Mouse (Mus musculus): ENCODE data around the gene Rai1. TPM values are rescaled to one million over a fixed set of nuclear protein-coding genes. Genes with fewer than 3 reads are reported as not detected.

Gene Rai1
- 46.9 and 62.9 TPM in 2 replicates for polyA plus RNA-seq (2012; ENCODE audit: insufficient read depth, low replicate concordance)

DNA sequence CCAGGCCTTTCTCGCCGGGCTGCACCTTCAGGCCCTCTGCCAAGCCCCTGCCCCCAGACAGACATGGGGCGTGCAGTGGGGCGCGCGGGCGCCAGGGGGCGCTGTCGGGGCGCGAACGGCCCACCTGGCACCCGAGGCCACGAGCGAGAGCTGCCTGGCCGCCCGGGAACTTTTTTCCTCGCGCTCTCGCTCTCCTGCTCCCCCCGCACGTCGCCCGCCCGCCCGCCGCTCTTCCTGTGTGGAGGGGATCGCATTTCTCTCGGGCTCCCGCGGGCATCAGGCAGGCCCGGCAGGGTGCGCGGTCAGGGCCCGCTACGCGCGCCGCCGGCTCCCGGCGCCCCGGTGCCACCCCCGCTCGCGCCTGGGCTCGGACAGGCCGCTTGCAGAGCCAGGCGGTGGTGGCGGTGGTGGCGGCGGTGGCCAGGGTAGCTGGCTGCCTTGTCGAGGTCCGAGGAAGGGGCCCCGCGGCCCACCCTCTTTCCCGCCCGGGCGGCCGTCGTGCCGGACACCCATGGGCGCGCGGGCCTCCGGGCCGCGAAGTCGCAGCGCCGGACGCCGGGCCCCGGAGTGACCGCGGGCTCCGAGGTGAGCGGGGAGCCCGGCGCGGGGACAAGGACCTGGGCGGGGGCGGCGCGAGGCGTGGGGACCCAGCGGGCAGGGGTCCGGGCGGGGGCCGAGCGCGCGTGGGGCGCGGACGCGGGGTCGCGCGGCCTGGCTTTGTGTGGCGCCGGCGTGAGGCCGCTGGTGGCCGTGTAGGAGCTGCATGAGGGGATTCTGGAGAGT, at the start of gene Rai1:
Gene Rai1 (plus strand): TSS at position 204 of the 783 bp plus-strand sequence.
- H3K4me3 ChIP-seq (replicated peaks), result peak within 1 kb of the TSS; percentile 96
- H3K4me1 ChIP-seq, result peaks cover 79% of the 10 kb centered on the region
- H3K27me3 ChIP-seq (replicated peaks), result no peaks in the 10 kb centered on the region
- H3K9me3 ChIP-seq, result no peaks in the 10 kb centered on the region
- no peak for TF ChIP-seq FLI1 (IDR thresholded peaks at IDR 0.05; ENCODE audit: low read length)
- TF ChIP-seq GATA1 (IDR thresholded peaks at IDR 0.05; ENCODE audit: borderline replicate concordance, low read length), result no peak
- peaks cover 5% of the 10 kb centered on the region for H3K36me3 ChIP-seq (replicated peaks; ENCODE audit: low read length)

- Histone ChIP-seq H3K4me3 (replicated peaks) (no peak overlapping the region), H3K36me3 (replicated peaks; ENCODE audit: low read length) (no peaks in the 10 kb centered on the region), H3K9me3 (no peaks in the 10 kb centered on the region), H3K4me1 (peaks cover 89% of the 10 kb centered on the region), H3K27me3 (replicated peaks) (peaks cover 2% of the 10 kb centered on the region)
- no peak for TF ChIP-seq GATA1 (IDR thresholded peaks at IDR 0.05; ENCODE audit: borderline replicate concordance, low read length)
- no peak for TF ChIP-seq FLI1 (IDR thresholded peaks at IDR 0.05; ENCODE audit: low read length)
These were observed 48.3 kb upstream of the Rai1 start for GRCm38 (mm10) chr11:60056520-60056919.

- Histone ChIP-seq H3K4me3 (replicated peaks) (peak overlapping the region; percentile 62), H3K4me1 (peaks cover 88% of the 10 kb centered on the region), H3K36me3 (replicated peaks; ENCODE audit: low read length) (no peaks in the 10 kb centered on the region), H3K9me3 (no peaks in the 10 kb centered on the region), H3K27me3 (replicated peaks) (peaks cover 7% of the 10 kb centered on the region)
- no peak for TF ChIP-seq GATA1 (IDR thresholded peaks at IDR 0.05; ENCODE audit: borderline replicate concordance, low read length)
- no peak for TF ChIP-seq FLI1 (IDR thresholded peaks at IDR 0.05; ENCODE audit: low read length)
These were observed 46.8 kb upstream of the Rai1 start for GRCm38 (mm10) chr11:60057987-60058386.

DNA sequence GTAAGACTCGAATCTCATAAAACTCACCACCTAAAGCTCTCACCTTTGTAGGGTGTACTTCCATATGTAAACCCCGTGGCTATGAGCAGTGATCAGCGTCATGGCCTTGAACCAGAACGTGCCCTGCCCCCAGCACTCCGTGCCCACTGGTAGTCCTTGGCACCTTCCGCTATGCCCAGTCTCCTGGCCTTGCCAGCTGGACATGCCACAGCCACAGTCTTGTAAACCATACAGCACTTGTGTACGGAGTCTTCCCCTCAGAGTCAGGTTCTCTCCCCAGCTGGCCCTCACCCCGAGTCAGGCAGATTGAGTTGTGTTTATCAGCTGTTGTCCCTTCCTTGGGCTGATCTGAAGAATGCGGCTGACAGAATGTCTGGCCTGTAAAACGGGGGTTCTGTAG, 46.4 kb upstream of the Rai1 start:
- Histone ChIP-seq H3K27me3 (replicated peaks) (peaks cover 7% of the 10 kb centered on the region), H3K9me3 (no peaks in the 10 kb centered on the region), H3K36me3 (replicated peaks; ENCODE audit: low read length) (no peaks in the 10 kb centered on the region), H3K4me3 (replicated peaks) (peak overlapping the region; percentile 62), H3K4me1 (peaks cover 84% of the 10 kb centered on the region)
- TF ChIP-seq GATA1 (IDR thresholded peaks at IDR 0.05; ENCODE audit: borderline replicate concordance, low read length) (no peak), FLI1 (IDR thresholded peaks at IDR 0.05; ENCODE audit: low read length) (no peak)

DNA sequence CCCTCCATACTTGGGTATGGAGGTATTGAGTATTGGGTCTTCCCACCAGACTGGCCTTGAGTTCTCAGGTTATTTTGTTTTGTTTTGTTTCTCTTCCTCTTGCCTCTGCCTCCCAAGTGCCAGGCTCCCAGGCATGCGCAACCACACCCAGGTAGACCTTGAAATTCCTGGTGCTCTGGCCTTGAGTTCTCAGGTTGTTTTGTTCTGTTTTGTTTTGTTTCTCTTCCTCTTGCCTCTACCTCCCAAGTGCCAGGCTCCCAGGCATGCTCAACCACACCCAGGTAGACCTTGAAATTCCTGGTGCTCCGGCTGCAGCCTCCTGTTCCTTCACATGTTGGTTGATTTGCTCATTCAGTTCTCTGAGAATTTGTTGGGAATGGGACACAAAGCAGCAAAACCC, 44.8 kb upstream of the Rai1 start:
- peaks cover 7% of the 10 kb centered on the region for H3K27me3 ChIP-seq (replicated peaks)
- TF ChIP-seq GATA1 (IDR thresholded peaks at IDR 0.05; ENCODE audit: borderline replicate concordance, low read length) (no peak), FLI1 (IDR thresholded peaks at IDR 0.05; ENCODE audit: low read length) (no peak)
- peaks cover 69% of the 10 kb centered on the region for H3K4me1 ChIP-seq
- no peaks in the 10 kb centered on the region for H3K9me3 ChIP-seq
- H3K4me3 ChIP-seq (replicated peaks), result no peak overlapping the region
- no peaks in the 10 kb centered on the region for H3K36me3 ChIP-seq (replicated peaks; ENCODE audit: low read length)

DNA sequence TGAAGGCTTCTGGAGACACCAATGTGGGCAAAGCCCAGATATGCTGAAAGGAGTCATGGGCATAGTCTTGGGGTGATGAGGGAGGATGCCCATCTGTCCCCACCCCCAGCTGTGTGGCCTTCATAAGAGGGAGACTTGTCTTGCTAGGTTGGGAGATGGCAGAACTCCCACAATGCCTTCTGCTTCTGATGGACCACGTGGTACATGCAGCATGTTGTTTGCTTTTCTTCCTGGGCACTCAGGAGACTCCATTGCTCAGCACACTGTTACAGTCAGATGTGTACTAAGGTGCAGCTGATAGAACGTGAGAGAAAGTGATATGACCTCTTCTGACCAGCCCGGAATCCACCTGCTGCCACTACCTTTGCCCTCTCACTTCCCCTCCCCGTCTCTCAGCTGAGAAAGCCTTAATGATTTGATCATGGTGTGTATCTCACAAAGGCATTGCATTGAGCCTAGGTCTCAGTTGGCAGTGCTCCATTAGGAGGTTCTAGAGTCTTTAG, 43.3 kb upstream of the Rai1 start:
- no peaks in the 10 kb centered on the region for H3K9me3 ChIP-seq
- H3K36me3 ChIP-seq (replicated peaks; ENCODE audit: low read length), result no peaks in the 10 kb centered on the region
- TF ChIP-seq FLI1 (IDR thresholded peaks at IDR 0.05; ENCODE audit: low read length) (no peak), GATA1 (IDR thresholded peaks at IDR 0.05; ENCODE audit: borderline replicate concordance, low read length) (no peak)
- peaks cover 7% of the 10 kb centered on the region for H3K27me3 ChIP-seq (replicated peaks)
- H3K4me3 ChIP-seq (replicated peaks), result no peak overlapping the region
- peaks cover 66% of the 10 kb centered on the region for H3K4me1 ChIP-seq

GRCm38 (mm10) chr11:60065267-60065666, 39.5 kb upstream of the Rai1 start:
- H3K4me1 ChIP-seq, result peaks cover 66% of the 10 kb centered on the region
- peaks cover 15% of the 10 kb centered on the region for H3K27me3 ChIP-seq (replicated peaks)
- no peak for TF ChIP-seq GATA1 (IDR thresholded peaks at IDR 0.05; ENCODE audit: borderline replicate concordance, low read length)
- no peak for TF ChIP-seq FLI1 (IDR thresholded peaks at IDR 0.05; ENCODE audit: low read length)
- H3K36me3 ChIP-seq (replicated peaks; ENCODE audit: low read length), result no peaks in the 10 kb centered on the region
- no peaks in the 10 kb centered on the region for H3K9me3 ChIP-seq
- no peak overlapping the region for H3K4me3 ChIP-seq (replicated peaks)

DNA sequence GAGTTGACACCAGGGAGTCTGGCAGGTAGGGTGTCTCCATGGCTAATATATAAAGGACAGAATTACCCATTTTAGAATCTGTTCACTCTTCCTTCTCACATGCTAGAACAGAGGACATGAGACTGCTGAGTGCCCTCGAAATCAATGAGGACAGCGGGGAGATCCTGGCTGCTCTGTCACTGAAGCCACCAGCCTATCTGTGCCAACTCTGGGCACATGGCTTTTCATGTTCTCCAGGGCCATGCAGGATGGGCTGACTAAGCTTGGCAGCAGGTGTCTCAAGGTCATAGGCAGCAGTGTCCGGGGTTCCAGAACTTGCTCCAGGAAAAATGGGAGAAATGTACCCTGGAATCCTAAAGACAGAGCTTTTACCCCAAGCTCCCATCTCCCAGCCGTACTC, 37.2 kb upstream of the Rai1 start:
- peaks cover 70% of the 10 kb centered on the region for H3K4me1 ChIP-seq
- no peaks in the 10 kb centered on the region for H3K36me3 ChIP-seq (replicated peaks; ENCODE audit: low read length)
- no peak overlapping the region for H3K4me3 ChIP-seq (replicated peaks)
- no peaks in the 10 kb centered on the region for H3K9me3 ChIP-seq
- H3K27me3 ChIP-seq (replicated peaks), result peaks cover 8% of the 10 kb centered on the region
- TF ChIP-seq FLI1 (IDR thresholded peaks at IDR 0.05; ENCODE audit: low read length) (no peak), GATA1 (IDR thresholded peaks at IDR 0.05; ENCODE audit: borderline replicate concordance, low read length) (no peak)

DNA sequence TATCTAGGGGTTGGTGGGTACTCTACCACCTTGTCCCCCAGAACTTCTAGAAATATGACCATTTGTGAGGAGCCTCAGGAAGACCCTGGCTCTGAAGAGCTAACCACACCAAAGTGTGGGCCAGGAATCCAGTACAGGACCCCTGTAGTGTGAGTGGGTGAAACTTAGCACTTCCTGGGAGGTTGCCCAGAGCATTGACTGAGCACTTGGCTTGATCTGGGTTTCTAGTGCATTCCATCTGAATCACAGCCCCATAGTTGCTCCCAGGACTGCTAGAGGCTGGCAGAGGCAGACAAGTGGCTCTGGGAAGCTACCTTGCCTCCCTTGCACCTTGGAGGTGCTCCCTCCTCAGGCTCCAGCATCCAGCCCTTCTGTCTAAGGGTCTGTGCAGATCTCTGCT, 36.2 kb upstream of the Rai1 start:
- no peak for TF ChIP-seq FLI1 (IDR thresholded peaks at IDR 0.05; ENCODE audit: low read length)
- TF ChIP-seq GATA1 (IDR thresholded peaks at IDR 0.05; ENCODE audit: borderline replicate concordance, low read length), result no peak

DNA sequence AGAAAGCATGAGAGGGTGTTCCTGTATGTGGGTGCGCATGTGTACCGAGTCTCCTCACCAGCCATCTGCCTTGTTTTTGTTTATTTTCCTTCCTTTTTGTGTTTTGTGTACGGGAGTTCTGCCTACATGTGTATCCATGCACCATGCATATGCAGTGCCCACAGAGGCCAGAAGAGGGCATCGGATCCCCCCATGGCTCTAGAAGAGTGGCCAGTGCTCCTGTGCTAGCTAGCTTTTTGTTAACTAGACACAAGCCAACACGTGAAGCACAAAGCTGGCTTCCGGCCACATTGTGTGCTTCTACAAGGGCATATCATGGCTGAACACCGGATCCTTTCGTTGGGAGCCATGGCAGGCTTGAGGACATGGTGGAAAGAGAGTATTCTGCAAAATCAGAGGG, 34.2 kb upstream of the Rai1 start:
- Histone ChIP-seq H3K36me3 (replicated peaks; ENCODE audit: low read length) (no peaks in the 10 kb centered on the region), H3K4me3 (replicated peaks) (no peak overlapping the region), H3K27me3 (replicated peaks) (peaks cover 15% of the 10 kb centered on the region), H3K9me3 (no peaks in the 10 kb centered on the region), H3K4me1 (peaks cover 89% of the 10 kb centered on the region)
- no peak for TF ChIP-seq GATA1 (IDR thresholded peaks at IDR 0.05; ENCODE audit: borderline replicate concordance, low read length)
- TF ChIP-seq FLI1 (IDR thresholded peaks at IDR 0.05; ENCODE audit: low read length), result no peak

More for the DNA sequence above, 36.2 kb upstream of the Rai1 start:
- no peaks in the 10 kb centered on the region for H3K36me3 ChIP-seq (replicated peaks; ENCODE audit: low read length)
- no peak overlapping the region for H3K4me3 ChIP-seq (replicated peaks)
- H3K27me3 ChIP-seq (replicated peaks), result peaks cover 8% of the 10 kb centered on the region
- peaks cover 77% of the 10 kb centered on the region for H3K4me1 ChIP-seq
- no peaks in the 10 kb centered on the region for H3K9me3 ChIP-seq

Measured in megakaryocyte, embryonic 14.5 days (primary cell).